Mouse (Mus musculus) embryonic facial prominence, embryonic 15.5 days (tissue): ENCODE data around the gene Zfp286. TPM values are rescaled to one million over a fixed set of nuclear protein-coding genes. Genes with fewer than 3 reads are reported as not detected.

ENCODE experiments used
- ATAC-seq: fragments of 200-750 bp; cut with Nextera tagmentation; 2 replicates; pipeline ENCODE4 v1.8.0; 2017; ENCODE audit warnings: low read depth, moderate TSS enrichment; ENCODE audit not compliant: insufficient number of reproducible peaks, low FRiP score, low TSS enrichment
- H3K27ac ChIP-seq: fragments of 300-500 bp; sonication (generic); replicated peaks from 2 replicates; pipeline ENCODE4 v1.5.1; 2015; ENCODE audit warnings: mild to moderate bottlenecking, inconsistent platforms
- H3K27me3 ChIP-seq: fragments of 300-500 bp; sonication (generic); 2 replicates; pipeline ENCODE4 v1.6.1; 2015; ENCODE audit warnings: inconsistent platforms
- H3K36me3 ChIP-seq: fragments of 300-500 bp; sonication (generic); 2 replicates; pipeline ENCODE4 v1.6.1; 2015; ENCODE audit warnings: mild to moderate bottlenecking, inconsistent platforms
- H3K4me1 ChIP-seq: fragments of 300-500 bp; sonication (generic); 2 replicates; pipeline ENCODE4 v1.6.1; 2015; ENCODE audit warnings: inconsistent platforms
- H3K4me2 ChIP-seq: fragments of 300-500 bp; sonication (generic); replicated peaks from 2 replicates; pipeline ENCODE4 v1.6.1; 2015; ENCODE audit warnings: mild to moderate bottlenecking, inconsistent platforms
- H3K4me3 ChIP-seq: fragments of 300-500 bp; sonication (generic); replicated peaks from 2 replicates; pipeline ENCODE4 v1.5.1; 2015; ENCODE audit warnings: mild to moderate bottlenecking, inconsistent platforms
- H3K9ac ChIP-seq: fragments of 300-500 bp; sonication (generic); 2 replicates; pipeline ENCODE4 v1.6.1; 2015; ENCODE audit warnings: inconsistent platforms
- H3K9me3 ChIP-seq: fragments of 300-500 bp; sonication (generic); replicated peaks from 2 replicates; pipeline ENCODE4 v1.6.1; 2016; ENCODE audit warnings: inconsistent platforms
- WGBS: fragments of 180-500 bp; shearing (Covaris S2); methylation state at CpG from one replicate; pipeline ENCODE4 v1.1.7; 2015; 5-methylcytosine and 5-hydroxymethylcytosine counted together
- polyA plus RNA-seq: library from polyadenylated mRNA; unstranded; fragments of >200 nt; fragmentation: Nextera tagmentation; extraction: Ambion mirVana; gene quantifications from 2 replicates; pipeline ENCODE4 v1.2.1, GENCODE M21; 2015

The Zfp286 gene
- polyA plus RNA-seq, 1 experiment from 2014 or later = 23.4 TPM

- WGBS = 3% methylated on average over 27 of the region's 27 CpGs
- peaks cover 27% of the 10 kb centered on the region for H3K27me3 ChIP-seq
- no peak overlapping the region for H3K27ac ChIP-seq
- H3K4me2 ChIP-seq = peak overlapping the region; percentile 61
- 0 out of 2 replicates have a peak, but pooled peaks have one; percentile 31 for ATAC-seq
- H3K9ac ChIP-seq = no peak overlapping the region
- no peaks in the 10 kb centered on the region for H3K36me3 ChIP-seq
- H3K9me3 ChIP-seq = no peaks in the 10 kb centered on the region
- H3K4me1 ChIP-seq = peaks cover 11% of the 10 kb centered on the region; the same call in 1 of the 2 replicates
- H3K4me3 ChIP-seq = peak overlapping the region; percentile 36
Observed at GRCm38 (mm10) chr11:62746001-62746533, 43.2 kb downstream of the Zfp286 start.

- no peak overlapping the region for H3K4me2 ChIP-seq
- no peak for ATAC-seq
- H3K4me1 ChIP-seq = peaks cover 11% of the 10 kb centered on the region; the same call in 1 of the 2 replicates
- H3K27me3 ChIP-seq = peaks cover 27% of the 10 kb centered on the region
- no peak overlapping the region for H3K9ac ChIP-seq
- 45% methylated on average over 5 of the region's 5 CpGs for WGBS
- no peak overlapping the region for H3K27ac ChIP-seq
- no peaks in the 10 kb centered on the region for H3K9me3 ChIP-seq
- H3K36me3 ChIP-seq = no peaks in the 10 kb centered on the region
- no peak overlapping the region for H3K4me3 ChIP-seq
Observed at GRCm38 (mm10) chr11:62744103-62744502, 45.2 kb downstream of the Zfp286 start.

- WGBS = 41% methylated on average over 10 of the region's 10 CpGs
- no peak overlapping the region for H3K27ac ChIP-seq
- H3K4me2 ChIP-seq = no peak overlapping the region
- H3K4me1 ChIP-seq = peaks cover 11% of the 10 kb centered on the region; the same call in 1 of the 2 replicates
- H3K9me3 ChIP-seq = no peaks in the 10 kb centered on the region
- H3K9ac ChIP-seq = no peak overlapping the region
- H3K4me3 ChIP-seq = no peak overlapping the region
- no peak for ATAC-seq
- H3K36me3 ChIP-seq = no peaks in the 10 kb centered on the region
- peaks cover 20% of the 10 kb centered on the region for H3K27me3 ChIP-seq
Observed at GRCm38 (mm10) chr11:62742261-62742957, 46.9 kb downstream of the Zfp286 start.

- Histone ChIP-seq H3K4me2 (no peak overlapping the region), H3K9me3 (no peaks in the 10 kb centered on the region), H3K4me1 (peaks cover 10% of the 10 kb centered on the region; the same call in 1 of the 2 replicates), H3K4me3 (no peak overlapping the region), H3K9ac (no peak overlapping the region), H3K36me3 (no peaks in the 10 kb centered on the region), H3K27me3 (peaks cover 10% of the 10 kb centered on the region; the same call in 1 of the 2 replicates), H3K27ac (no peak overlapping the region)
- ATAC-seq = no peak
- WGBS = 90% methylated on average over 2 of the region's 2 CpGs
Observed at GRCm38 (mm10) chr11:62741186-62741585, 48.1 kb downstream of the Zfp286 start.

GRCm38 (mm10) chr11:62732665-62733064 is 56.6 kb downstream of the Zfp286 start:
- 85% methylated on average over 3 of the region's 3 CpGs for WGBS
- Histone ChIP-seq H3K9ac (no peak overlapping the region), H3K27ac (no peak overlapping the region), H3K4me2 (no peak overlapping the region), H3K36me3 (peaks cover 14% of the 10 kb centered on the region), H3K9me3 (no peaks in the 10 kb centered on the region), H3K4me3 (no peak overlapping the region), H3K4me1 (peaks cover 12% of the 10 kb centered on the region; the same call in 1 of the 2 replicates), H3K27me3 (no peaks in the 10 kb centered on the region)
- ATAC-seq = no peak

- Histone ChIP-seq H3K27ac (no peak overlapping the region), H3K4me2 (peak overlapping the region; percentile 66), H3K4me1 (peaks cover 12% of the 10 kb centered on the region; the same call in 1 of the 2 replicates), H3K9ac (no peak overlapping the region), H3K27me3 (no peaks in the 10 kb centered on the region), H3K9me3 (no peaks in the 10 kb centered on the region), H3K4me3 (peak overlapping the region; percentile 70), H3K36me3 (peaks cover 20% of the 10 kb centered on the region)
- WGBS = 6% methylated on average over 5 of the region's 5 CpGs
- no peak for ATAC-seq
Observed at GRCm38 (mm10) chr11:62732022-62732387, 57.3 kb downstream of the Zfp286 start.

- Histone ChIP-seq H3K4me1 (peaks cover 12% of the 10 kb centered on the region; the same call in 1 of the 2 replicates), H3K9me3 (no peaks in the 10 kb centered on the region), H3K36me3 (peaks cover 20% of the 10 kb centered on the region), H3K4me2 (peak within 1 kb of the TSS; percentile 66), H3K4me3 (peak within 1 kb of the TSS; percentile 70), H3K9ac (peak within 1 kb of the TSS; percentile 57), H3K27ac (peak within 1 kb of the TSS; percentile 52; the same call in 1 of the 2 replicates), H3K27me3 (no peaks in the 10 kb centered on the region)
- WGBS = under 1% methylated on average over 48 of the region's 48 CpGs
- ATAC-seq = peak; percentile 96
Observed at GRCm38 (mm10) chr11:62731311-62732021, 57.8 kb downstream of the Zfp286 start, which contains the start of gene Zfp287. TSS of gene Zfp287 (minus strand) at chr11:62731905.

GRCm38 (mm10) chr11:62728276-62728675 is 61.0 kb downstream of the Zfp286 start:
- WGBS = 91% methylated on average over 8 of the region's 8 CpGs
- peaks cover 48% of the 10 kb centered on the region for H3K36me3 ChIP-seq
- ATAC-seq = no peak

GRCm38 (mm10) chr11:62710657-62711056 is 78.6 kb downstream of the Zfp286 start:
- Histone ChIP-seq H3K9ac (no peak overlapping the region), H3K36me3 (peaks cover 34% of the 10 kb centered on the region), H3K4me2 (no peak overlapping the region), H3K27ac (no peak overlapping the region), H3K27me3 (no peaks in the 10 kb centered on the region), H3K9me3 (no peaks in the 10 kb centered on the region), H3K4me3 (no peak overlapping the region), H3K4me1 (no peaks in the 10 kb centered on the region)
- ATAC-seq = no peak
- WGBS = 92% methylated on average over 5 of the region's 5 CpGs

More at GRCm38 (mm10) chr11:62728276-62728675, 61.0 kb downstream of the Zfp286 start:
- H3K4me2 ChIP-seq = no peak overlapping the region
- H3K27ac ChIP-seq = no peak overlapping the region
- no peaks in the 10 kb centered on the region for H3K9me3 ChIP-seq
- H3K4me1 ChIP-seq = peaks cover 12% of the 10 kb centered on the region; the same call in 1 of the 2 replicates
- no peaks in the 10 kb centered on the region for H3K27me3 ChIP-seq
- no peak overlapping the region for H3K9ac ChIP-seq
- no peak overlapping the region for H3K4me3 ChIP-seq

GRCm38 (mm10) chr11:62708252-62708651 is 81.0 kb downstream of the Zfp286 start:
- no peaks in the 10 kb centered on the region for H3K27me3 ChIP-seq
- no peak overlapping the region for H3K27ac ChIP-seq
- no peak overlapping the region for H3K4me3 ChIP-seq
- WGBS = 85% methylated on average over 7 of the region's 7 CpGs
- H3K4me1 ChIP-seq = no peaks in the 10 kb centered on the region
- H3K9me3 ChIP-seq = no peaks in the 10 kb centered on the region
- no peak for ATAC-seq
- no peak overlapping the region for H3K4me2 ChIP-seq
- H3K9ac ChIP-seq = no peak overlapping the region
- peaks cover 15% of the 10 kb centered on the region for H3K36me3 ChIP-seq

GRCm38 (mm10) chr11:62706141-62706540 is 83.1 kb downstream of the Zfp286 start:
- WGBS = 92% methylated on average over 2 of the region's 2 CpGs

More at GRCm38 (mm10) chr11:62706141-62706540, 83.1 kb downstream of the Zfp286 start:
- no peak overlapping the region for H3K9ac ChIP-seq
- ATAC-seq = no peak
- H3K27ac ChIP-seq = no peak overlapping the region
- no peaks in the 10 kb centered on the region for H3K4me1 ChIP-seq
- no peaks in the 10 kb centered on the region for H3K27me3 ChIP-seq
- H3K36me3 ChIP-seq = peaks cover 5% of the 10 kb centered on the region; the same call in 1 of the 2 replicates
- H3K9me3 ChIP-seq = no peaks in the 10 kb centered on the region
- H3K4me2 ChIP-seq = no peak overlapping the region
- H3K4me3 ChIP-seq = no peak overlapping the region
